Mouse (Mus musculus): ENCODE measurements around the gene Lemd2.

DNA sequence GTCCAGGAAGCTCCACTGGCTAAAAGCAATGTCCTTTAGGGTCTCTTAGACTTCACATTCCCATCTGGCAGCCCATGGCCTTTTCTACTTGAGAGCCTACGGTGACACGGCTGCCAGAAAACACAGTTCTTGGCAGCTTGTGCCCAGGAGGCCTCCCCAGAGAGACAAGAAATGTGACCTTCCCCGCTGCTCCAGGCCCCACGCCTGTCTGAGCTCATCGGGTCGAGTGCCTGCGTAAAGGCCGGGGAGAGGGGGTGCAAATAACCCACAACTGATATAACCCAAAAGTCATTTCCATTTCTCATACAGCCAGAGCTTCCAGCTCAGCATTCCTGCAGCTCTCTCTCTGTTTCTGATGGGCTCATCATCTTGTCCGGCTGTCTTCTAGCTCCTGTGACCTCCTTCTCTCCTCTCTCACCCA lies 50.5 kb downstream of the Lemd2 start:
- TF ChIP-seq CTCF (IDR thresholded peaks at IDR 0.05; ENCODE audit: low read depth, low read length) = no peak
- TF ChIP-seq GATA1 (IDR thresholded peaks at IDR 0.05; ENCODE audit: borderline replicate concordance, low read length) = no peak
- TF ChIP-seq POLR2AphosphoS5 (IDR thresholded peaks at IDR 0.05; ENCODE audit: insufficient replicate concordance, low read depth, low read length) = no peak
- TF ChIP-seq TAL1 (conservative IDR thresholded peaks at IDR 0.05; ENCODE audit: low read depth, low read length) = no peak
